Mouse (Mus musculus) forebrain, embryonic 15.5 days (tissue): ENCODE data around the gene Umad1. TPM values are rescaled to one million over a fixed set of nuclear protein-coding genes. Genes with fewer than 3 reads are reported as not detected.

ENCODE experiments used
- ATAC-seq: fragments of 200-750 bp; cut with Nextera tagmentation; replicated peaks from 2 replicates; pipeline ENCODE4 v1.8.0; 2017; ENCODE audit warnings: mild to moderate bottlenecking, moderate TSS enrichment, moderate library complexity
- H3K27ac ChIP-seq: fragments of 300-500 bp; sonication (generic); replicated peaks from 2 replicates; pipeline ENCODE4 v1.5.1; 2015; ENCODE audit warnings: mild to moderate bottlenecking, inconsistent platforms
- H3K27me3 ChIP-seq: fragments of 300-500 bp; sonication (generic); 2 replicates; pipeline ENCODE4 v1.6.1; 2015; ENCODE audit warnings: inconsistent platforms
- H3K36me3 ChIP-seq: fragments of 300-500 bp; sonication (generic); 2 replicates; pipeline ENCODE4 v1.6.1; 2015; ENCODE audit warnings: mild to moderate bottlenecking, inconsistent platforms
- H3K4me1 ChIP-seq: fragments of 300-500 bp; sonication (generic); 2 replicates; pipeline ENCODE4 v1.6.1; 2015; ENCODE audit warnings: inconsistent platforms
- H3K4me2 ChIP-seq: fragments of 300-500 bp; sonication (generic); replicated peaks from 2 replicates; pipeline ENCODE4 v1.6.1; 2015; ENCODE audit warnings: mild to moderate bottlenecking, inconsistent platforms
- H3K4me3 ChIP-seq: fragments of 300-500 bp; sonication (generic); 2 replicates; pipeline ENCODE4 v1.5.1; 2015; ENCODE audit warnings: mild to moderate bottlenecking, inconsistent platforms
- H3K9ac ChIP-seq: fragments of 300-500 bp; sonication (generic); replicated peaks from 2 replicates; pipeline ENCODE4 v1.6.1; 2015; ENCODE audit warnings: mild to moderate bottlenecking, inconsistent platforms
- H3K9me3 ChIP-seq: fragments of 300-500 bp; sonication (generic); 2 replicates; pipeline ENCODE4 v1.6.1; 2016; ENCODE audit warnings: inconsistent platforms
- WGBS: fragments of 180-500 bp; shearing (Covaris S2); methylation state at CpG from one replicate; pipeline ENCODE4 v1.1.7; 2015; ENCODE audit warnings: mixed read lengths; 5-methylcytosine and 5-hydroxymethylcytosine counted together
- polyA plus RNA-seq: library from polyadenylated mRNA; unstranded; fragments of >200 nt; fragmentation: Nextera tagmentation; extraction: Ambion mirVana; gene quantifications from 2 replicates; pipeline ENCODE4 v1.2.1, GENCODE M21; 2015

Gene Umad1
- polyA plus RNA-seq, 1 experiment from 2014 or later = 42.7 TPM

GRCm38 (mm10) chr6:8358232-8358631 is 99.1 kb downstream of the Umad1 start:
- Histone ChIP-seq H3K4me2 (no peak overlapping the region), H3K4me3 (no peak overlapping the region), H3K9ac (no peak overlapping the region), H3K9me3 (no peaks in the 10 kb centered on the region), H3K27me3 (no peaks in the 10 kb centered on the region), H3K4me1 (peaks cover 12% of the 10 kb centered on the region), H3K27ac (no peak overlapping the region), H3K36me3 (no peaks in the 10 kb centered on the region)
- ATAC-seq = no peak
- 74% methylated on average over 2 of the region's 2 CpGs for WGBS

GRCm38 (mm10) chr6:8358782-8359181 is 99.7 kb downstream of the Umad1 start:
- H3K36me3 ChIP-seq = no peaks in the 10 kb centered on the region
- no peaks in the 10 kb centered on the region for H3K27me3 ChIP-seq
- 9% methylated on average over 2 of the region's 2 CpGs for WGBS
- H3K27ac ChIP-seq = no peak overlapping the region
- H3K4me2 ChIP-seq = no peak overlapping the region
- H3K4me1 ChIP-seq = peaks cover 8% of the 10 kb centered on the region; the same call in 1 of the 2 replicates
- H3K9ac ChIP-seq = no peak overlapping the region
- H3K9me3 ChIP-seq = no peaks in the 10 kb centered on the region
- no peak overlapping the region for H3K4me3 ChIP-seq
- ATAC-seq = no peak

GRCm38 (mm10) chr6:8360805-8361204 is 101.7 kb downstream of the Umad1 start:
- Histone ChIP-seq H3K27ac (no peak overlapping the region), H3K36me3 (no peaks in the 10 kb centered on the region), H3K4me2 (no peak overlapping the region), H3K4me3 (no peak overlapping the region), H3K4me1 (peaks cover 7% of the 10 kb centered on the region; the same call in 1 of the 2 replicates), H3K27me3 (no peaks in the 10 kb centered on the region), H3K9me3 (no peaks in the 10 kb centered on the region), H3K9ac (no peak overlapping the region)
- no peak for ATAC-seq
- WGBS = 66% methylated on average over 7 of the region's 7 CpGs

GRCm38 (mm10) chr6:8364033-8364756 is 105.1 kb downstream of the Umad1 start:
- no peaks in the 10 kb centered on the region for H3K27me3 ChIP-seq
- H3K4me2 ChIP-seq = no peak overlapping the region
- H3K9ac ChIP-seq = no peak overlapping the region
- no peaks in the 10 kb centered on the region for H3K9me3 ChIP-seq
- no peaks in the 10 kb centered on the region for H3K36me3 ChIP-seq
- ATAC-seq = no peak
- no peak overlapping the region; the same call in 1 of the 2 replicates for H3K27ac ChIP-seq
- peaks cover 6% of the 10 kb centered on the region; the same call in 1 of the 2 replicates for H3K4me1 ChIP-seq
- H3K4me3 ChIP-seq = no peak overlapping the region
- WGBS = 59% methylated on average over 12 of the region's 12 CpGs

- Histone ChIP-seq H3K9ac (no peak overlapping the region), H3K27ac (no peak overlapping the region), H3K4me3 (no peak overlapping the region), H3K9me3 (no peaks in the 10 kb centered on the region), H3K27me3 (no peaks in the 10 kb centered on the region), H3K36me3 (no peaks in the 10 kb centered on the region), H3K4me1 (peaks cover 6% of the 10 kb centered on the region; the same call in 1 of the 2 replicates), H3K4me2 (no peak overlapping the region)
- WGBS = 94% methylated on average over 11 of the region's 11 CpGs
- no peak for ATAC-seq
These were observed 105.7 kb downstream of the Umad1 start for GRCm38 (mm10) chr6:8364757-8365150.

GRCm38 (mm10) chr6:8367675-8368074 is 108.6 kb downstream of the Umad1 start:
- Histone ChIP-seq H3K4me1 (peaks cover 6% of the 10 kb centered on the region; the same call in 1 of the 2 replicates), H3K36me3 (no peaks in the 10 kb centered on the region), H3K27me3 (no peaks in the 10 kb centered on the region), H3K4me2 (no peak overlapping the region), H3K9ac (no peak overlapping the region), H3K9me3 (no peaks in the 10 kb centered on the region), H3K4me3 (no peak overlapping the region), H3K27ac (no peak overlapping the region)
- WGBS = 94% methylated on average over 4 of the region's 4 CpGs
- ATAC-seq = no peak

- Histone ChIP-seq H3K27ac (no peak overlapping the region), H3K9me3 (no peaks in the 10 kb centered on the region), H3K4me2 (no peak overlapping the region), H3K36me3 (no peaks in the 10 kb centered on the region), H3K4me1 (peaks cover 6% of the 10 kb centered on the region; the same call in 1 of the 2 replicates), H3K27me3 (no peaks in the 10 kb centered on the region), H3K4me3 (no peak overlapping the region), H3K9ac (no peak overlapping the region)
- ATAC-seq = peak; percentile 87
- WGBS = 11% methylated on average over 2 of the region's 2 CpGs
These were observed 109.2 kb downstream of the Umad1 start for GRCm38 (mm10) chr6:8368198-8368864.

GRCm38 (mm10) chr6:8370624-8371023 is 111.5 kb downstream of the Umad1 start:
- Histone ChIP-seq H3K4me3 (no peak overlapping the region), H3K9me3 (no peaks in the 10 kb centered on the region), H3K36me3 (no peaks in the 10 kb centered on the region), H3K27me3 (no peaks in the 10 kb centered on the region), H3K4me2 (no peak overlapping the region), H3K4me1 (peaks cover 4% of the 10 kb centered on the region; the same call in 1 of the 2 replicates), H3K9ac (no peak overlapping the region), H3K27ac (no peak overlapping the region)
- ATAC-seq = no peak
- 87% methylated on average over 3 of the region's 3 CpGs for WGBS

- WGBS = 17% methylated on average over 2 of the region's 2 CpGs
- ATAC-seq = no peak
These were observed 114.0 kb downstream of the Umad1 start for GRCm38 (mm10) chr6:8373051-8373450.

GRCm38 (mm10) chr6:8373851-8374250 is 114.8 kb downstream of the Umad1 start:
- H3K9me3 ChIP-seq = no peaks in the 10 kb centered on the region
- WGBS = 28% methylated on average over 8 of the region's 8 CpGs
- no peak for ATAC-seq
- H3K9ac ChIP-seq = no peak overlapping the region
- no peaks in the 10 kb centered on the region for H3K27me3 ChIP-seq
- H3K4me3 ChIP-seq = no peak overlapping the region
- peaks cover 4% of the 10 kb centered on the region; the same call in 1 of the 2 replicates for H3K4me1 ChIP-seq
- H3K4me2 ChIP-seq = no peak overlapping the region
- H3K36me3 ChIP-seq = 0 out of 2 replicates have a peak, but pooled peaks cover 2% of the 10 kb centered on the region
- H3K27ac ChIP-seq = no peak overlapping the region

More at GRCm38 (mm10) chr6:8373051-8373450, 114.0 kb downstream of the Umad1 start:
- H3K27me3 ChIP-seq = no peaks in the 10 kb centered on the region
- 0 out of 2 replicates have a peak, but pooled peaks cover 2% of the 10 kb centered on the region for H3K36me3 ChIP-seq
- H3K4me2 ChIP-seq = no peak overlapping the region
- no peaks in the 10 kb centered on the region for H3K9me3 ChIP-seq
- no peak overlapping the region for H3K27ac ChIP-seq
- no peak overlapping the region for H3K4me3 ChIP-seq
- peaks cover 4% of the 10 kb centered on the region; the same call in 1 of the 2 replicates for H3K4me1 ChIP-seq
- no peak overlapping the region for H3K9ac ChIP-seq

- H3K27me3 ChIP-seq = no peaks in the 10 kb centered on the region
- peaks cover 4% of the 10 kb centered on the region; the same call in 1 of the 2 replicates for H3K4me1 ChIP-seq
- no peak overlapping the region for H3K9ac ChIP-seq
- WGBS = 32% methylated on average over 6 of the region's 6 CpGs
- H3K4me3 ChIP-seq = no peak overlapping the region
- H3K9me3 ChIP-seq = no peaks in the 10 kb centered on the region
- 0 out of 2 replicates have a peak, but pooled peaks cover 2% of the 10 kb centered on the region for H3K36me3 ChIP-seq
- no peak overlapping the region for H3K27ac ChIP-seq
- no peak overlapping the region for H3K4me2 ChIP-seq
- ATAC-seq = no peak
These were observed 115.2 kb downstream of the Umad1 start for GRCm38 (mm10) chr6:8374290-8374689.

GRCm38 (mm10) chr6:8374712-8375111 is 115.6 kb downstream of the Umad1 start:
- 82% methylated on average over 4 of the region's 4 CpGs for WGBS
- H3K27ac ChIP-seq = no peak overlapping the region
- H3K4me3 ChIP-seq = no peak overlapping the region
- H3K36me3 ChIP-seq = 0 out of 2 replicates have a peak, but pooled peaks cover 2% of the 10 kb centered on the region
- no peak overlapping the region for H3K9ac ChIP-seq
- no peaks in the 10 kb centered on the region for H3K27me3 ChIP-seq
- peaks cover 4% of the 10 kb centered on the region; the same call in 1 of the 2 replicates for H3K4me1 ChIP-seq
- no peaks in the 10 kb centered on the region for H3K9me3 ChIP-seq
- 0 out of 2 replicates have a peak, but pooled peaks have one; percentile 19 for ATAC-seq
- H3K4me2 ChIP-seq = no peak overlapping the region
